29 mouse cellular contexts compared by ENCODE assay signal in the genomic region with DNA sequence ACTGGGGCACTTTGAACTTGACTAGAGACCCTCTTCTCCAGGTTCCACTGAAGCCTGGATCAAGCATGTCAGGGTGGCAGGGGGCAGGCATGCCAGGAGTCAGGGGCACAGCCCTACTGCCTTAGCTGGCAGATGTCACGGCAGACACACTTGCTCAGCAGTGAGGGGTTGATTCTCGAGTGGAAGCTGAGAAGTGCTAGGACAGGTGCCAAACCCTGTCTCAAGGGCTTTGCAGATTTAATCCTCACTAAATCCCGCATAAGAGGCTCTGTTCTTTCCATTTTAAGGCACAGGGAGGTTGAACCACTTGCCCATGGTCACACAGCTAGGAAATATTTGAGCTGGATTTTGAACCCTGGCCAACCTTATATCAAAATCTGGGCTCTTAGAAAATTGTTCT.
DNase-seq lines count a peak whose midpoint lies in the region; ATAC-seq and TF ChIP-seq lines count a peak whose summit lies in the region.
"Had no signal": no experiment of that assay in that cellular context is flagged by ENCODE, and none has a peak within 500 bp of the region (broad histone marks: within the 10 kb centered on the region; RNA-seq: fewer than 3 reads in every experiment).

No protein-coding gene starts in this region.

- no peaks in the 10 kb centered on the region for H3K9me3 ChIP-seq in heart, embryonic 12.5 days (replicated peaks)
- H3K9me3 ChIP-seq in midbrain, postnatal 0 days (ENCODE audit: low read length) = no peaks in the 10 kb centered on the region
- no peaks in the 10 kb centered on the region for H3K9me3 ChIP-seq in midbrain, embryonic 15.5 days
- H3K9me3 ChIP-seq in intestine, embryonic 15.5 days = no peaks in the 10 kb centered on the region
- H3K9me3 ChIP-seq: embryonic facial prominence, embryonic 12.5 days; forebrain, embryonic 10.5 days; hindbrain, embryonic 10.5 days; limb, embryonic 10.5 days; limb, embryonic 15.5 days; neural tube, embryonic 15.5 days had no signal

- no peak overlapping the region for H3K4me3 ChIP-seq in cerebellum, adult 2 months (replicated peaks; ENCODE audit: insufficient read depth, low read depth, low read length)
- H3K4me3 ChIP-seq in heart, embryonic 12.5 days = no peak overlapping the region
- no peak overlapping the region for H3K4me3 ChIP-seq in midbrain, postnatal 0 days (ENCODE audit: low read depth, low read length)
- no peak overlapping the region for H3K4me3 ChIP-seq in midbrain, embryonic 15.5 days
- H3K4me3 ChIP-seq in intestine, embryonic 15.5 days (replicated peaks) = no peak overlapping the region
- H3K4me3 ChIP-seq: embryonic facial prominence, embryonic 12.5 days; forebrain, embryonic 10.5 days; heart, adult 2 months; hindbrain, embryonic 10.5 days; limb, embryonic 10.5 days; limb, embryonic 15.5 days; neural tube, embryonic 15.5 days had no signal

- no peak overlapping the region for H3K27ac ChIP-seq in cerebellum, adult 2 months (ENCODE audit: insufficient read depth, low read length)
- H3K27ac ChIP-seq in heart, embryonic 12.5 days (ENCODE audit: poor library complexity, severe bottlenecking) = no peak overlapping the region
- no peak overlapping the region for H3K27ac ChIP-seq in midbrain, postnatal 0 days (ENCODE audit: low read depth, low read length)
- no peak overlapping the region for H3K27ac ChIP-seq in midbrain, embryonic 15.5 days
- H3K27ac ChIP-seq in intestine, embryonic 15.5 days = no peak overlapping the region
- H3K27ac ChIP-seq: embryonic facial prominence, embryonic 12.5 days; forebrain, embryonic 10.5 days; heart, adult 2 months; hindbrain, embryonic 10.5 days; kidney, postnatal 0 days; limb, embryonic 10.5 days; limb, embryonic 15.5 days; liver, embryonic 14.5 days; neural tube, embryonic 15.5 days had no signal

- no peaks in the 10 kb centered on the region for H3K36me3 ChIP-seq in heart, embryonic 12.5 days
- H3K36me3 ChIP-seq in midbrain, postnatal 0 days (ENCODE audit: insufficient read depth, low read length) = no peaks in the 10 kb centered on the region
- H3K36me3 ChIP-seq in midbrain, embryonic 15.5 days (replicated peaks) = no peaks in the 10 kb centered on the region
- H3K36me3 ChIP-seq in intestine, embryonic 15.5 days = no peaks in the 10 kb centered on the region
- H3K36me3 ChIP-seq: embryonic facial prominence, embryonic 12.5 days; forebrain, embryonic 10.5 days; hindbrain, embryonic 10.5 days; limb, embryonic 10.5 days; limb, embryonic 15.5 days; neural tube, embryonic 15.5 days had no signal

- 10% methylated on average over 3 of the region's 3 CpGs for WGBS in cerebellum, adult 2 months
- WGBS in heart, embryonic 12.5 days = 63% methylated on average over 3 of the region's 3 CpGs
- WGBS in midbrain, postnatal 0 days = 42% methylated on average over 3 of the region's 3 CpGs
- 20% methylated on average over 3 of the region's 3 CpGs for WGBS in midbrain, embryonic 15.5 days
- 58% methylated on average over 3 of the region's 3 CpGs for WGBS in intestine, embryonic 15.5 days

- H3K4me2 ChIP-seq in heart, embryonic 12.5 days = no peak overlapping the region
- H3K4me2 ChIP-seq in midbrain, postnatal 0 days (ENCODE audit: low read depth, low read length, poor library complexity, severe bottlenecking) = no peak overlapping the region
- H3K4me2 ChIP-seq in midbrain, embryonic 15.5 days = no peak overlapping the region
- H3K4me2 ChIP-seq in intestine, embryonic 15.5 days (replicated peaks) = no peak overlapping the region
- H3K4me2 ChIP-seq: embryonic facial prominence, embryonic 12.5 days; limb, embryonic 15.5 days; neural tube, embryonic 15.5 days had no signal

- TF ChIP-seq CTCF in cerebellum, adult 2 months (IDR thresholded peaks at IDR 0.05; ENCODE audit: borderline replicate concordance, insufficient read depth, low read depth, low read length) = no peak
- no peak for TF ChIP-seq CTCF in midbrain, postnatal 0 days (IDR thresholded peaks at IDR 0.05)

- no peaks in the 10 kb centered on the region for H3K27me3 ChIP-seq in cerebellum, adult 2 months (ENCODE audit: control insufficient read depth, insufficient read depth, low read length)
- peaks cover 5% of the 10 kb centered on the region; the same call in 1 of the 2 replicates for H3K27me3 ChIP-seq in heart, embryonic 12.5 days (replicated peaks)
- H3K27me3 ChIP-seq in midbrain, postnatal 0 days (ENCODE audit: insufficient read depth, low read length) = no peaks in the 10 kb centered on the region
- no peaks in the 10 kb centered on the region; the same call in 1 of the 2 replicates for H3K27me3 ChIP-seq in midbrain, embryonic 15.5 days (replicated peaks)
- H3K27me3 ChIP-seq in intestine, embryonic 15.5 days (replicated peaks) = peaks cover 8% of the 10 kb centered on the region; the same call in 1 of the 2 replicates
- H3K27me3 ChIP-seq: embryonic facial prominence, embryonic 12.5 days; neural tube, embryonic 15.5 days had no signal

- peak; percentile 11; the same call in 1 of the 2 replicates for ATAC-seq in heart, embryonic 12.5 days (ENCODE audit: insufficient number of reproducible peaks, low FRiP score)
- no peak for ATAC-seq in midbrain, postnatal 0 days (ENCODE audit: low FRiP score)
- ATAC-seq in midbrain, embryonic 15.5 days (replicated peaks) = no peak
- no peak for ATAC-seq in intestine, embryonic 15.5 days
- ATAC-seq: forebrain, embryonic 16.5 days; hindbrain, embryonic 16.5 days; intestine, embryonic 16.5 days; Patski had no signal

- no peak for TF ChIP-seq POLR2A in cerebellum, adult 2 months (IDR thresholded peaks at IDR 0.05; ENCODE audit: borderline replicate concordance, insufficient read depth, low read length)

- H3K4me1 ChIP-seq in cerebellum, adult 2 months (ENCODE audit: control insufficient read depth, insufficient read depth, low read length) = peaks cover 7% of the 10 kb centered on the region
- no peaks in the 10 kb centered on the region for H3K4me1 ChIP-seq in heart, embryonic 12.5 days (replicated peaks)
- H3K4me1 ChIP-seq in midbrain, postnatal 0 days (ENCODE audit: insufficient read depth, low read length) = peaks cover 6% of the 10 kb centered on the region; the same call in 1 of the 2 replicates
- H3K4me1 ChIP-seq in midbrain, embryonic 15.5 days = peaks cover 24% of the 10 kb centered on the region
- peaks cover 4% of the 10 kb centered on the region; the same call in 1 of the 2 replicates for H3K4me1 ChIP-seq in intestine, embryonic 15.5 days (replicated peaks)

- no peak overlapping the region for H3K9ac ChIP-seq in heart, embryonic 12.5 days
- no peak overlapping the region for H3K9ac ChIP-seq in midbrain, postnatal 0 days (replicated peaks; ENCODE audit: low read length, poor library complexity, severe bottlenecking)
- no peak overlapping the region for H3K9ac ChIP-seq in midbrain, embryonic 15.5 days
- no peak overlapping the region for H3K9ac ChIP-seq in intestine, embryonic 15.5 days
- H3K9ac ChIP-seq: embryonic facial prominence, embryonic 12.5 days; limb, embryonic 15.5 days; liver, embryonic 14.5 days; neural tube, embryonic 15.5 days had no signal

- peak; percentile 31 to 43 for DNase-seq in cerebellum, adult 2 months
- no peak for DNase-seq in cerebellum, postnatal 4 days (ENCODE audit: low spot score in 2 of 2)
- no peak for DNase-seq in heart, adult 9 months (ENCODE audit: low spot score in 2 of 2)
- peak; percentile 48 for DNase-seq in midbrain, postnatal 0 days (ENCODE audit: low spot score)
- peak; percentile 16 to 31 for DNase-seq in cerebellum, postnatal 36 days
- DNase-seq: adrenal gland, postnatal 10 days; heart, adult 2 months; heart, postnatal 14 days; kidney, adult 8-10 months; kidney, postnatal 4 days; lung, adult 2 months; lung, postnatal 10 days; right cerebral cortex, postnatal 4 days; thymus, postnatal 4 days had no signal

Comparison
In these comparisons a context has a peak if more than half of its experiments do, and no peak if none do; other contexts are left out.
1. DNase-seq: peak in cerebellum, adult 2 months (2 of 2), midbrain, postnatal 0 days (single experiment) and cerebellum, postnatal 36 days (2 of 2); none in cerebellum, postnatal 4 days (0 of 2) and heart, adult 9 months (0 of 2).